Mouse (Mus musculus) kidney, adult 8-10 months (tissue): ENCODE measurements around the gene Stx8.

Experiments used
- DNase-seq, 2 experiments: peaks; one replicate each; pipeline ENCODE4 v3.0.0; 2022

The Stx8 gene

DNA sequence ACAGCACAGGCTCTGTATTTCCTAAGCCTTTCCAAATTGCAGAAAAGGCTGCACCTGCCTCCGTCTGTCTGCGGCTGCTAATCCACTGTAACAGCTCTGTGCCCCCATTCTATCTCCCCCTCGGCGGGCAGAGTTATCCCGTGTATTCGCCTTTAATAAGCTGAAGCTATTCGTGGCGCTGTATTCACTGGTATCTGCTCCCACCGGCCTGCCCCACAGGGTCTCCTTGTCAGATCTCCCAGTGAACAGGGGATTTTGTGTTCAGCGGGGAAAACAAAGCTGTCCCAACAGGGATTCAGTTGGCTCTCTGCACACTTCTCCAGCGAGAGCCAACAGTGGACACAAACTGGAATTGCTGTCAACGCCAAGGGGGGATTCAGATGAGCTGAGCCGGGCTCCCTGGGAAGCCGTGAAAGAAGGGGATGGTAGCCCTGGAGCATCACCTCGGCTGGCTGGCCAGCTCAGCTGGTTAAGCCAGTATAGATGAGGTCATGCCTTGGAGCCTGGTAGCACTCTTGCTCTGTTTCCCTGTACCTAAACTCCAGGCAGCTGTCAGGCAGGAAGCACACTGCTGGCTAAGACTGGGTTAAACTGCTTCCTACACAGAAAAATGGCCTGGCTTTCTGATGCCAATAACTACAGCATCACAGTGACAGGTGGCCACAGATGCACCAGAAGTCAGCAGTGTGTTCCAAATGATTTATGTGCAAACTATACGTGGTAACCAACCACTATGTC, 278.4 kb downstream of the Stx8 start:
- DNase-seq: no peak

DNA sequence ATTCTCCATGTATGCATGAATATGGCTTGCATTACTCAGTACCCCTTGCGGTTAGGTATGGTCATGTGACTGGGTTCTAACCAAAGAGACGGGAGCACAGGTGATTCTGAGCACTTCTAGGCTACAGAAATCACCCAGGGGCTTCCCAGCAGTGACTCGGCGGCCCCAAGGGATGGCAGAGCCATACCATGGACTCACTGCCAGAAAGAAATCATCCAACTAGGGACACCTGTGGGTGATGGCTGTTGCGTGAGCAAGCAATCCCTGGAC, 278.9 kb downstream of the Stx8 start:
- DNase-seq: no peak

DNA sequence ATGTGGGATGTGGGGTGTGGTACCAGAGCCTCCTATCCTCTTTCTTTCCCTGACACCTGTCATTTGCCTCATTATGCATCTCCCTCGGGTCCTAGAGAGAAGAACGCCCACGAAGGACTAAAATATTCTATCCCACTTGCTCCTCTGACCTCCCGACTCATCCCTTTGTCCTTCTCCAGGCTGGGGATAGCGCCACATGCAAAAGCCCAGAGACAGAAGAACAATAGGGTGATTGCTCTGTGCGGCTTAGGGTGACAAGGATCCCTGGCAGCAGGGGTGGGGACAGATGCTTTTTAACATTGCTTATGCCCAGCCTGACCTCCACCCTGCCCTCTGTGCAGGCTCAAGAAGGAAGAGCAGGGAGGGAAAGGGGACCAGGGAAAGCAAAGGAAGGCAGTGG, 281.9 kb downstream of the Stx8 start:
- DNase-seq: no peak

DNA sequence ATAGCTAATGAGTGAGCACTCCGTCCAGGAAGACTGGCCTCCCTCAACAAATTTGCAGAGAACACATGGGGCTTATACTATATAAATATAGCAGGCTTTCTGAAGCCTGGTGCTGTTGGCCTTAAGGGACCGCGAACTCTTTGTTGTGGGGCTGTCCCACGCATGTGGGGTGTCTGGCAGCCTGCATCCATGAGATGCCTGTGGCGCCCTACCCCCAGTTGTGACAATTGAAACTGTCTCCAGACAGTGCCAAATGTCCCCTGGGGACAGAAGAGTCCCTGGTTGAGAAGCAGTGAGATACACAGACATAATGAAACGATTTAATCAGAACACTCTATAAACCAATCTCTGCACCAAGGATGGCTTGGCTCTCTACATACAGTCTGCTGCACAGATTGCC, 284.1 kb downstream of the Stx8 start:
- DNase-seq: no peak

DNA sequence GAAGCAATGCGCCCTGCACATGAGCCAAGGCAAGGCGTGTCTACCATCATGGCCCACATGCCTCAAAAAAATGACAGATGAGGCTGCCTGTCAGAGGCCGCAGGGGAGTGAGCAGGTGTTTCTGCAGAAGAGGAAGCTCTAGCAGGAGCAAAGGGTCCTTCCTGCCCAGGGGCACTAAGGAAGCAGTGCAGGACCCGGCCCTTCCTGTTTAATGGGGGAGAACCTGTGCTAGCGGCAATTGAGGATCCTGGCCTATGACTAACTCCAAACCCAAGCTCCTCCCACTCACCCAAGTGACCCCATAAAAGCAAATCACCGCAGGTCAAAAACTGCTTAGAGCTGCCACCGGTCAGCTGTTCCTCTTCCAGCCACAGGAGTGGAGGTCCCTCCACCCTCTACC, 287.5 kb downstream of the Stx8 start:
- DNase-seq: peak in 1 of 2 experiments; percentile 13
